Mouse (Mus musculus): ENCODE data around the gene Casc4. TPM values are rescaled to one million over a fixed set of nuclear protein-coding genes. Genes with fewer than 3 reads are reported as not detected.
A peak's percentile ranks its signal among the peaks of the same experiment; 100 is the strongest.
"Not testable (repeated sequence)": the region's sequence is repeated elsewhere in the genome, so short reads cannot be mapped to it uniquely, and the experiment has no call there.

The Casc4 gene
- polyA plus RNA-seq, 1 experiment from 2014 or later, result 13.0 TPM

GRCm38 (mm10) chr2:121888720-121889497, 22.1 kb downstream of the Casc4 start:
- H3K4me3 ChIP-seq (ENCODE audit: low read length), result no peak overlapping the region
- no peak overlapping the region for H3K4me2 ChIP-seq (ENCODE audit: low read depth, low read length)
- H3K9ac ChIP-seq (ENCODE audit: low read depth, low read length), result no peak overlapping the region
- ATAC-seq, result no peak
- no peaks in the 10 kb centered on the region for H3K4me1 ChIP-seq (ENCODE audit: control insufficient read depth, insufficient read depth, low read length)
- no peaks in the 10 kb centered on the region for H3K27me3 ChIP-seq (replicated peaks; ENCODE audit: control insufficient read depth, insufficient read depth, low read length)
- no peaks in the 10 kb centered on the region for H3K9me3 ChIP-seq (ENCODE audit: control insufficient read depth, low read length)
- no peak overlapping the region for H3K27ac ChIP-seq (ENCODE audit: low read length)
- no peaks in the 10 kb centered on the region for H3K36me3 ChIP-seq (ENCODE audit: control insufficient read depth, insufficient read depth, low read length)
- 75% methylated on average over 3 of the region's 3 CpGs for WGBS

GRCm38 (mm10) chr2:121895261-121895660, 28.5 kb downstream of the Casc4 start:
- no peaks in the 10 kb centered on the region for H3K36me3 ChIP-seq (ENCODE audit: control insufficient read depth, insufficient read depth, low read length)
- no peak overlapping the region for H3K4me2 ChIP-seq (ENCODE audit: low read depth, low read length)
- H3K9ac ChIP-seq (ENCODE audit: low read depth, low read length), result no peak overlapping the region
- no peak overlapping the region for H3K4me3 ChIP-seq (ENCODE audit: low read length)
- WGBS, result 89% methylated on average over 2 of the region's 2 CpGs
- H3K9me3 ChIP-seq (ENCODE audit: control insufficient read depth, low read length), result no peaks in the 10 kb centered on the region
- ATAC-seq, result no peak
- no peaks in the 10 kb centered on the region for H3K27me3 ChIP-seq (replicated peaks; ENCODE audit: control insufficient read depth, insufficient read depth, low read length)
- no peaks in the 10 kb centered on the region for H3K4me1 ChIP-seq (ENCODE audit: control insufficient read depth, insufficient read depth, low read length)
- H3K27ac ChIP-seq (ENCODE audit: low read length), result no peak overlapping the region

GRCm38 (mm10) chr2:121896825-121897224, 30.1 kb downstream of the Casc4 start:
- WGBS, result 63% methylated on average over 1 of the region's 1 CpGs

GRCm38 (mm10) chr2:121909975-121910374, 43.2 kb downstream of the Casc4 start:
- Histone ChIP-seq H3K9ac (ENCODE audit: low read depth, low read length) (no peak overlapping the region), H3K27me3 (replicated peaks; ENCODE audit: control insufficient read depth, insufficient read depth, low read length) (no peaks in the 10 kb centered on the region), H3K27ac (ENCODE audit: low read length) (no peak overlapping the region), H3K36me3 (ENCODE audit: control insufficient read depth, insufficient read depth, low read length) (peaks cover 2% of the 10 kb centered on the region; the same call in 1 of the 2 replicates), H3K4me1 (ENCODE audit: control insufficient read depth, insufficient read depth, low read length) (no peaks in the 10 kb centered on the region), H3K4me3 (ENCODE audit: low read length) (no peak overlapping the region), H3K9me3 (ENCODE audit: control insufficient read depth, low read length) (no peaks in the 10 kb centered on the region), H3K4me2 (ENCODE audit: low read depth, low read length) (no peak overlapping the region)
- WGBS, result 73% methylated on average over 3 of the region's 3 CpGs
- no peak for ATAC-seq

More at GRCm38 (mm10) chr2:121896825-121897224, 30.1 kb downstream of the Casc4 start:
- no peaks in the 10 kb centered on the region for H3K27me3 ChIP-seq (replicated peaks; ENCODE audit: control insufficient read depth, insufficient read depth, low read length)
- H3K36me3 ChIP-seq (ENCODE audit: control insufficient read depth, insufficient read depth, low read length), result no peaks in the 10 kb centered on the region
- H3K4me1 ChIP-seq (ENCODE audit: control insufficient read depth, insufficient read depth, low read length), result no peaks in the 10 kb centered on the region
- no peak overlapping the region for H3K4me3 ChIP-seq (ENCODE audit: low read length)
- no peaks in the 10 kb centered on the region for H3K9me3 ChIP-seq (ENCODE audit: control insufficient read depth, low read length)
- no peak overlapping the region for H3K9ac ChIP-seq (ENCODE audit: low read depth, low read length)
- peak overlapping the region; percentile 41 for H3K27ac ChIP-seq (ENCODE audit: low read length)
- no peak overlapping the region for H3K4me2 ChIP-seq (ENCODE audit: low read depth, low read length)
- peak; percentile 79 for ATAC-seq

- H3K9ac ChIP-seq (ENCODE audit: low read depth, low read length), result no peak overlapping the region
- no peak overlapping the region for H3K4me2 ChIP-seq (ENCODE audit: low read depth, low read length)
- 83% methylated on average over 5 of the region's 5 CpGs for WGBS
- no peaks in the 10 kb centered on the region for H3K4me1 ChIP-seq (ENCODE audit: control insufficient read depth, insufficient read depth, low read length)
- no peak overlapping the region for H3K27ac ChIP-seq (ENCODE audit: low read length)
- H3K36me3 ChIP-seq (ENCODE audit: control insufficient read depth, insufficient read depth, low read length), result peaks cover 1% of the 10 kb centered on the region; the same call in 1 of the 2 replicates
- no peak overlapping the region for H3K4me3 ChIP-seq (ENCODE audit: low read length)
- H3K27me3 ChIP-seq (replicated peaks; ENCODE audit: control insufficient read depth, insufficient read depth, low read length), result no peaks in the 10 kb centered on the region
- no peaks in the 10 kb centered on the region for H3K9me3 ChIP-seq (ENCODE audit: control insufficient read depth, low read length)
- ATAC-seq, result no peak
Observed at GRCm38 (mm10) chr2:121916047-121916970, 49.5 kb downstream of the Casc4 start.

- H3K9ac ChIP-seq (ENCODE audit: low read depth, low read length); ATAC-seq; H3K4me2 ChIP-seq (ENCODE audit: low read depth, low read length); H3K4me1 ChIP-seq (ENCODE audit: control insufficient read depth, insufficient read depth, low read length); H3K27ac ChIP-seq (ENCODE audit: low read length); H3K4me3 ChIP-seq (ENCODE audit: low read length); H3K27me3 ChIP-seq (replicated peaks; ENCODE audit: control insufficient read depth, insufficient read depth, low read length); H3K9me3 ChIP-seq (ENCODE audit: control insufficient read depth, low read length); H3K36me3 ChIP-seq (ENCODE audit: control insufficient read depth, insufficient read depth, low read length): not testable (repeated sequence)
- WGBS, result 72% methylated on average over 2 of the region's 2 CpGs
Observed at GRCm38 (mm10) chr2:121937624-121938023, 70.9 kb downstream of the Casc4 start.

- H3K27me3 ChIP-seq (replicated peaks; ENCODE audit: control insufficient read depth, insufficient read depth, low read length), result no peaks in the 10 kb centered on the region
- no peak for ATAC-seq
- H3K36me3 ChIP-seq (ENCODE audit: control insufficient read depth, insufficient read depth, low read length), result no peaks in the 10 kb centered on the region
- WGBS, result 76% methylated on average over 3 of the region's 3 CpGs
- H3K9me3 ChIP-seq (ENCODE audit: control insufficient read depth, low read length), result no peaks in the 10 kb centered on the region
- no peaks in the 10 kb centered on the region for H3K4me1 ChIP-seq (ENCODE audit: control insufficient read depth, insufficient read depth, low read length)
- H3K9ac ChIP-seq (ENCODE audit: low read depth, low read length), result no peak overlapping the region
- H3K27ac ChIP-seq (ENCODE audit: low read length), result no peak overlapping the region
- no peak overlapping the region for H3K4me2 ChIP-seq (ENCODE audit: low read depth, low read length)
- H3K4me3 ChIP-seq (ENCODE audit: low read length), result no peak overlapping the region
Observed at GRCm38 (mm10) chr2:121943364-121943763, 76.6 kb downstream of the Casc4 start.

- ATAC-seq, result no peak
- 22% methylated on average over 10 of the region's 10 CpGs for WGBS
- Histone ChIP-seq H3K36me3 (ENCODE audit: control insufficient read depth, insufficient read depth, low read length) (no peaks in the 10 kb centered on the region), H3K27me3 (replicated peaks; ENCODE audit: control insufficient read depth, insufficient read depth, low read length) (no peaks in the 10 kb centered on the region), H3K4me1 (ENCODE audit: control insufficient read depth, insufficient read depth, low read length) (peaks cover 9% of the 10 kb centered on the region), H3K9me3 (ENCODE audit: control insufficient read depth, low read length) (no peaks in the 10 kb centered on the region), H3K4me2 (ENCODE audit: low read depth, low read length) (peak overlapping the region; percentile 64), H3K27ac (ENCODE audit: low read length) (peak overlapping the region; percentile 94), H3K4me3 (ENCODE audit: low read length) (peak overlapping the region; percentile 72), H3K9ac (ENCODE audit: low read depth, low read length) (peak overlapping the region; percentile 89)
Observed at GRCm38 (mm10) chr2:121954971-121955656, 88.3 kb downstream of the Casc4 start.

- peak within 1 kb of the TSS; percentile 94 for H3K27ac ChIP-seq (ENCODE audit: low read length)
- peak within 1 kb of the TSS; percentile 89 for H3K9ac ChIP-seq (ENCODE audit: low read depth, low read length)
- H3K36me3 ChIP-seq (ENCODE audit: control insufficient read depth, insufficient read depth, low read length), result no peaks in the 10 kb centered on the region
- peak; percentile 98 for ATAC-seq
- WGBS, result under 1% methylated on average over 48 of the region's 48 CpGs
- peaks cover 9% of the 10 kb centered on the region for H3K4me1 ChIP-seq (ENCODE audit: control insufficient read depth, insufficient read depth, low read length)
- H3K9me3 ChIP-seq (ENCODE audit: control insufficient read depth, low read length), result no peaks in the 10 kb centered on the region
- H3K27me3 ChIP-seq (replicated peaks; ENCODE audit: control insufficient read depth, insufficient read depth, low read length), result no peaks in the 10 kb centered on the region
- H3K4me2 ChIP-seq (ENCODE audit: low read depth, low read length), result peak within 1 kb of the TSS; percentile 75
- peak within 1 kb of the TSS; percentile 72 for H3K4me3 ChIP-seq (ENCODE audit: low read length)
Observed at GRCm38 (mm10) chr2:121955765-121956223, 89.0 kb downstream of the Casc4 start, which contains the start of the genes Ctdspl2 and Mageb3. Gene Ctdspl2, plus strand, starts transcription at chr2:121956001. Gene Mageb3, minus strand, starts transcription at chr2:121956092.
